21 mouse cellular contexts compared by ENCODE assay signal in the genomic region with DNA sequence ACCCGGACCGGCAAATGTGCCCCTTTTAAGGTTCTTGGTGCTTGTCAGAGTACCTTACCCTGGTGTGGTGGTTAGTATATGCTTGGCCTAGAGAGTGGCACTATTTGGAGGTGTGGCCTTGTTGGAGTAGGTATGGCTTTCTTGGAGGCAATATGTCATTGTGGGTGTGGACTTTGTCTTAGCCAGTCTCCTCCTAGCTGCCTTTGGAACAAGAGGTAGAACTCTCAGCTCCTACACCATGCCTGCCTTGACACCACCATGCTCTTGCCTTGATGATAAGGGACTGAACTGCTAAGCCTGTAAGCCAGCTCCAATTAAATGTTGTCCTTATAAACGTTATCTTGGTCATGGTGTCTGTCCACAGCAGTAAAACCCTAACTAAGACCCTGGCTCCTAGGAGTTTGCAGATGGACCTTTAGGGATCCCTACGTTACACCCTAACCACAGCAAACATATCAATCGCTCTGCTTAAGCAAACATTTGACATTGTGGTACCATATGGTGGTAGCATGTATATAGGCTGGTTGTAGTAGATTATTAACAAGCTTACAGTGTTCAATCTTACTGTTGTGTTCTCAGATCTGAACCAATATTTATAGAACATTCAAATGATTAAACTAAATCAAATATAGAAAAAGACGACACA. TPM values are rescaled to one million over a fixed set of nuclear protein-coding genes. Genes with fewer than 3 reads are reported as not detected.
"Had no signal": no experiment of that assay in that cellular context is flagged by ENCODE, and none has a peak within 500 bp of the region (broad histone marks: within the 10 kb centered on the region; RNA-seq: fewer than 3 reads in every experiment).

No protein-coding gene starts in this region.

- H3K9ac ChIP-seq: limb, embryonic 12.5 days; limb, embryonic 15.5 days; liver, embryonic 14.5 days; liver, postnatal 0 days; lung, embryonic 15.5 days; neural tube, embryonic 12.5 days; neural tube, embryonic 15.5 days had no signal

- ATAC-seq: liver, postnatal 0 days had no signal

- H3K4me1 ChIP-seq: limb, embryonic 12.5 days; limb, embryonic 15.5 days; lung, embryonic 15.5 days; neural tube, embryonic 12.5 days had no signal

- DNase-seq: kidney, adult 2 months; kidney, postnatal 10 days; kidney, postnatal 4 days; left cerebral cortex, postnatal 4 days; liver, postnatal 0 days; lung, postnatal 10 days; midbrain, embryonic 14.5 days; retina, postnatal 1 day; right cerebral cortex, postnatal 25 days; spleen, adult 18-20 months; thymus, adult 18-20 months; thymus, postnatal 36 days had no signal

- H3K4me3 ChIP-seq: limb, embryonic 12.5 days; limb, embryonic 15.5 days; lung, embryonic 15.5 days; neural tube, embryonic 12.5 days; neural tube, embryonic 15.5 days had no signal

- H3K4me2 ChIP-seq: limb, embryonic 12.5 days; limb, embryonic 15.5 days; liver, embryonic 11.5 days; lung, embryonic 15.5 days; midbrain, embryonic 11.5 days; neural tube, embryonic 12.5 days; neural tube, embryonic 15.5 days had no signal

- H3K36me3 ChIP-seq: limb, embryonic 12.5 days; limb, embryonic 15.5 days; lung, embryonic 15.5 days; neural tube, embryonic 12.5 days; neural tube, embryonic 15.5 days had no signal

- H3K27ac ChIP-seq: limb, embryonic 12.5 days; limb, embryonic 15.5 days; liver, embryonic 14.5 days; lung, embryonic 15.5 days; neural tube, embryonic 12.5 days; neural tube, embryonic 15.5 days had no signal

- H3K27me3 ChIP-seq: limb, embryonic 12.5 days; limb, embryonic 15.5 days; lung, embryonic 15.5 days; neural tube, embryonic 12.5 days; neural tube, embryonic 15.5 days had no signal

- H3K9me3 ChIP-seq: limb, embryonic 12.5 days; limb, embryonic 15.5 days; lung, embryonic 15.5 days; neural tube, embryonic 12.5 days; neural tube, embryonic 15.5 days had no signal

RNA-seq across cellular contexts. Expression of gene Plcl1, which starts 39.4 kb away (rescaled TPM):
- total RNA-seq: megakaryocyte-erythroid progenitor cell, adult 5-6 weeks had no signal
